Mouse (Mus musculus): ENCODE data around the gene Slfn3.
"Not testable (repeated sequence)": the region's sequence is repeated elsewhere in the genome, so short reads cannot be mapped to it uniquely, and the experiment has no call there.

Slfn3 gene

DNA sequence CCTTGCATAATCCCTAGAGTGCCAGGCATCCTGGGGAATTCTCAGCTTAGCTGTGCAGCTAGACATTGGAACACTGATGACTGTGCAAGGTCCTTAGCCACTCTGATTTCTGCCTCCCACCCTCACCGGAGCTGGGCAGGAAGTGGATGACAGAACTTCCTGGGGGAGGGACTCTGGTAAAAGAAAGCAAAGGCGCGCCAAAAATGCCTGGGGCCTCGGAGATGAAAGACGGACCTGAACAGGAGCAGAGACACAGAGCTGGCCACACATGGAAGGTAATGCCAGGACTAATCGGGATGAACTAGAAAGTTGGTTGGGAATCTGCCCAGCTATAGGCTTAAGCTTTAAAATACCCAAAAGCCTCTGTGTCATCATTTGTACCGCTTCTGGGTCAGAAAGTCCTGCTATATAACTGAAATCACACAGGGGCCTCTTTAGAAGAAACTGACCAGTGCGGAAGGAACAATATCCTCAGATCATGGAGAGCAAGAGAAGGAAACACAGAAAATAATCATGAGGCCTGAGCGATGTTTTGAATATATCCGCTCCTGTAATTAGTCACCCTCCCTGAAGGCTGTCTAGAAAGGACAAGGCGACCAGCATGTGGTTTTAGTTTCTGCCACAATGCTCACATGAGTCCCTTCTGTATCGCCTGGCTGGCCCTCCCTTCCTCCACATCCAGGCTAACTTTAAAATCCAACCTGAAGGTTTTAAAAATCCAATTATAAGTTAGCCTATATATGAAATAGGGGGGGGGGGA is at the start of gene Slfn3:
Gene Slfn3, plus strand, starts transcription at position 197 of the 760 bp plus-strand sequence.
- no peak for DNase-seq

DNA sequence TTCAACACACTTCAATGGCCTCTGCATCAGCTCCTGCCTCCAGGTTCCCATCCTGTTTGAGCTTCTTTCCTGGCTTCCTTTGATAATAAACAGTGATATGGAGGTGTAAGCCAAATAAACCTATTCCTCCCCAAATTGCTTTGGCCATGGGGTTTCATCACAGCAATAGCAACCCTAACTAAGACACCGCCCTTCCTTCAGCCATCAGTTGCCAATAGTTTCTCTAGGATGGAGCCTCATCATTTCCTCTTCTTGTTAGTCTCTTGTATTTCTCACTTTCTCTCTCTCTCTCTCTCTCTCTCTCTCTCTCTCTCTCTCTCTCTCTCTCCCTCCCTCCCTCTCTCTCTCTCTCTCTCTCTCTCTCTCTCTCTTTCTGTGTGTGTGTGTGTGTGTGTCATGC is 42.2 kb upstream of the Slfn3 start:
- DNase-seq: not testable (repeated sequence)

DNA sequence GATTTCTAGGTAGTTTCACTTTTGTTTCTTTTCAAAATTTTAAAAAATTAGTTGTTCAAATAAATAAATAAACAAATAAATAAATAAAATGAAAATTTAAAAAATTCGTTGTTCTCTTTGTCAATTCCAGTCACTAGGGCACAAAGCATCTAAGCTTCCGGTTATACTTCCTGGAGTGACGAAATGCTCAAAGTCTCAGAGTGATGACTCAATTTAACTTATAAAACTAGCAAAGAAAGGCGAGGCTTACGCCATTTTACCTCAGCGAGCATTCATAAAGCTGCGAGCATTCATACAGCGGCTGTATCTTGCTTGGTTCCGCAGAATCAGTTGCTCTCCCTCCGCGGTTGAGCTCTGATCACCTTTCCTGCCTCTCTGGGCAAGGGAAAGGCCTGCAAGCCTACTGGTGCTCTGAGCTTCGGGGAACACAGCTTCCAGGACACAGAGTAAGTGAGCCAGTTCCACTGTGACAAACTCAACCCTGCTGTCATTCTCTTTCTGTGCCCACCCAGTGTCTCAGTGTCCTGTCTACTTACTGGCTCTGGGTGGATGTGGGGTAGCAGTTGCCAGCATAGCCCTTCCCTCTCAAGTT is 16.1 kb upstream of the Slfn3 start, which contains the start of gene Slfn4:
Gene Slfn4, plus strand, starts transcription at position 239 of the 592 bp plus-strand sequence.
- no peak for DNase-seq

DNA sequence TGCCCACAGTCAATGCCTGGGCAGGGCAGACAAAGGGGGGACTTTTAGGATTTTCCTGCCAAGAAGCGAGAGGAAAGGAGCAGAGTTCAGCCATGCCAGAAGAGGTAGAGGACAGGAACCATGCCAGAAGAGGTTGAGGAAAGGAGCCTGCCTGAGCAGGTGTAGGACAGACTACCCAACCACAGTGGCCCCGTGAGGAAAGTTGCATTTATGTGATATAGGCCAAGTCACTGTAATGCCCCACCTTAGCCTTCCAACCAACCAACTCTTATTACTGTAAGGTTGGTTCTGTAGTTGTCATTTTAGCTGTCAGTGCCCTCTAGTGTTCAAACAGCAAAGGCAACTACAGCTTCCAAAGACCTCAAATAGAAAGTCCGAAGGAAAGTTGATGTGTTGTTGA is 871 bp downstream of the Slfn3 start:
- peak; percentile 2 for DNase-seq

DNA sequence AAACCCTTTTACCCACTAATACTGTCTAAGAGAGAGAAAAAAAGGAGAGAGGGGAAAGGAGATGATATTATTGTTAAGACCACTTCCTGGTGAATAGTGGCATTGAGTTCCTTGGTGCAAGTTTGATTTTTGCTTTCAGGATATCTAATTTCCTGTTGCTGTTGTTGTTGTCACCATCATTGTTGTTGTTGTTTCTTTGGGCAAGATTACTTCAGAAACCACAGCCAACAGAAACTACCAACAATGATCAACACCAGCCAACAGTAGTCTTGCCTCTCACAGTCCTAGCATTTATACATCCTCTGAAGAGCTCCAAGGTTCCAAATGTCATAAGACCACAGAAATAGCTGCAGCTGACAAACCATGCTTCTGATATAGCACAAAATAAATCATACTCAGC is 13.9 kb downstream of the Slfn3 start:
- DNase-seq: no peak

DNA sequence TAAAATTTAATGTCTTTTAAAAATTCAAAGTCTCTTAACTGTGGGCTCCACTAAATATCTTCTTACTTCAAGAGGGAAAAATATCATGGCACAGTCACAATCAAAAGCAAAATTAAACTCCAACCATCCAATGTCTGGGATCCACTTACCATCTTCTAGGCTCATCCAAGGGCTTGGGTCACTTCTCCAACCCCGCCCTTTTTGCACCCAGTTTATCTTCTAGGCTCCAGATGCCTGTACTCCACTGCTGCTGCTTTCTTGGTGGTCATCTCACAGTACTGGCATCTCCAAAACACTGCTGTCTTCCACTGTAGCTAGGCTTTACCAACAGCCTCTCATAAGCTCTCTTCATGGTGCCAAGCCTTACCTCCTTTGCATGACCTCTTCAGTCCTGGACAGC is 25.0 kb downstream of the Slfn3 start:
- no peak for DNase-seq

DNA sequence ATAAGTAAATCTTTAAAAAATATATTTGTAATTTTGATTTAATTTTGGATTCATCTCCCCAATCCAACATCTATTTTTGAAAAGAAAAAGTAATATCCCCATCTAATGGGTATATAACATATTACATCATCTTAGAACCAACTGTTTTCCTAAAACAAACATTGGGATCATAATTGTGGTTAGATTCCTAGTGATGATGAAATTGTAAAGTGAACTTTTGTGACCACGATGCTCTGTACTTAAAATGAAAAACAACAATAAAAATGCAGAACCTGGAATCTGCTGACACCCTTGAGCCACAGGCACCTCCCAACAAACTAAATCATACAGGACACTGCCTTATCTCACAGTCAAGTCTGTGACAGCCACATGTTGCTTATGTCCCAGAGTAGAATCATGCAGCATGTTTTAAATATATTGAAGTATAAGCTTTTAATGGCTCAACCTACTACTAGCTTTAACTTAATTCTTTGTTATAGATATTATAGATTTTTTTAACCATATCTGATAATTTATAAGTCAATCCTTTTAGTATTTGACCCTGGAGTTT is 30.3 kb downstream of the Slfn3 start:
- DNase-seq: no peak

DNA sequence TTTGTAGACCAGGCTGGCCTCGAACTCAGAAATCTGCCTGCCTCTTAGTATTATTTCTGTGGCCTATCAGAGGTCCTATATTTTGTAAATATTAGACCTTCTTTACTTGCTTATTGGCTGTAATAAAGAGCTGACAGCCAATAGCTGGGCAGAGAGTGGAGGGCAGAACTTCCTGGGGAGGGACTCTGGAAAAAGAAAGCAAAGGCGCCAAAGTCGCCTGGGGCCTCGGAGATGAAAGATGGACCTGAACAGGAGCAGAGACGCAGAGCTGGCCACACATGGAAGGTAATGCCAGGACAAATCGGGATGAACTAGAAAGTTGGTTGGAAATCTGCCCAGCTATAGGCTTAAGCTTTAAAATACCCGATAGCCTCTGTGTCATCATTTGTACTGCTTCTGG is 32.2 kb downstream of the Slfn3 start:
- no peak for DNase-seq

DNA sequence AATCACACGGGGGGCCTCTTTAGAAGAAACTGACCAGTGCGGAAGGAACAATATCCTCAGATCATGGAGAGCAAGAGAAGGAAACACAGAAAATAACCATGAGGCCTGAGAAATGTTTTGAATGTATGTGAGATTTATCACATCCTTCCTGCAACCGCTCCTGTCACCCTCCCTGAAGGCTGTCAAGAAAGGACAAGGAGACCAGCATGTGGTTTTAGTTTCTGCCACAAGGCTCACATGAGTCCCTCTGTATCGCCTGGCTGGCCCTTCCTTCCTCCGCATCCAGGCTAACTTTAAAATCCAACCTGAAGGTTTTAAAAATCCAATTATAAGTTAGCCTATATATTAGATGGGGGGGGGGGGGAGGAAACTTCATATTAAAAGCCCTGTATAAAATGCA is 32.7 kb downstream of the Slfn3 start:
- DNase-seq: not testable (repeated sequence)

DNA sequence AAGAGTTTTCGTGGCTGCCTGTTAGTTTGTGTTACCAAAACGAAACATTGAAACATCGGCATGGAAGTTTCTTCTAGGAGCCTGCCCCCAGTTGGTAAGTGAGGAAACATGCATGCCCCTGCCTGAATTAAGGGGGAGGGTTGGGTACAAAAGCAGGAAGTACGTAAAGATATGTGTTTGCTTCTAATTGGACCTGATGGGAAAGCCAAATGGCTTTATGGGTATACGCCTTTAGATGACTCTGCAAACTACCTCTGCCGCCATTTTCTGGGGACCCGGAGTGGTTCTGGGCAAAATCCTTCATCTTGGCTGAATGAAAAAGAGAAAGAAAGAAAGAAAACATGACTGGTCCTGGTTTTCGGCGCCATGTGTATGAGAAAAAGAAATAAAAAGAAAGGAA is 33.1 kb downstream of the Slfn3 start:
- no peak for DNase-seq

DNA sequence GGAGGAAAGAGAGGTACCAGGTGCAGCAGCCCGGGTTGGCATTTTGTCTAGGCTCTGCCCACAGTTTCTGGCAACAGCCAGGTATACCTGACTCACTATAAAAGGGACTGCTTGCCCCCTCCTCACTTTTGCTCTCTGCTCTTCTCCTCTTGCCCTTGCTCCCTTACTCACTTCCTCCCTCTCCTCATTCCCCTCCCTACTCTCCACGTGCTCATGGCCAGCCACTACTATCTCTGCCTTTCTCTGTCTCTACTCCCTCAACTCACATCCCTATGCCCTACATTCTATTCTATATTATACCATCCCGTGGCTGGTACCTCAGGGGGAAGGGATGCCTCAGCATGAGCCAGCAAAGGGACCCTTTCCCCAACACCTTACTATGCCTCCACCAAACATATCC is 33.6 kb downstream of the Slfn3 start:
- no peak for DNase-seq

DNA sequence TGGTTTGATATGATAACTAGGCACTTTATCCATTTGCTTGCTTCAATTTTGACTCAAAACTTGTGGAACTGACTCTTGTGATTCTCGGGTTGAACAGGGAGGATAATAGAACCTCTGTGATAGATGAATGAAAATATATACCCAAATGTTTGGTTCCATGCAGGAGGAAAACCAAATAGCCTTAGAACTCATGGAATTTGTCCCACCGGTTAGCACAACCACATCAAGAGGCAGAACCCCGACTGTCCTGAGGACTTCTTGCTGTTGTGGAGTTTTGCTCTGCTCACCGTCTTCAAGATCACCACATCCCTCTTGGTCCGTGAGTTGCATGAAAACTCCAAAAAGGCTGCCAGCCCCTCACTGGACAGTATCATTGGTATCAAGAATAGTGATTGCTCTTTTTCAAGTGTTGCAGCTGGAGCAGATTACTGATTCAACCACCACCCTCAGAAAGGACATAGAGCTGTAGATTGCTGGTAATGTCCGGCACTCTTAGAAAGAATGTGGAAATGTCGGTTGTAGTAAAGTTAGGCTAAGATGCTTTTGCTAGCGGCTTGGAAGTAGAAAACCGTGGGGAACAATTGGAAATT is 34.3 kb downstream of the Slfn3 start:
- DNase-seq: no peak

DNA sequence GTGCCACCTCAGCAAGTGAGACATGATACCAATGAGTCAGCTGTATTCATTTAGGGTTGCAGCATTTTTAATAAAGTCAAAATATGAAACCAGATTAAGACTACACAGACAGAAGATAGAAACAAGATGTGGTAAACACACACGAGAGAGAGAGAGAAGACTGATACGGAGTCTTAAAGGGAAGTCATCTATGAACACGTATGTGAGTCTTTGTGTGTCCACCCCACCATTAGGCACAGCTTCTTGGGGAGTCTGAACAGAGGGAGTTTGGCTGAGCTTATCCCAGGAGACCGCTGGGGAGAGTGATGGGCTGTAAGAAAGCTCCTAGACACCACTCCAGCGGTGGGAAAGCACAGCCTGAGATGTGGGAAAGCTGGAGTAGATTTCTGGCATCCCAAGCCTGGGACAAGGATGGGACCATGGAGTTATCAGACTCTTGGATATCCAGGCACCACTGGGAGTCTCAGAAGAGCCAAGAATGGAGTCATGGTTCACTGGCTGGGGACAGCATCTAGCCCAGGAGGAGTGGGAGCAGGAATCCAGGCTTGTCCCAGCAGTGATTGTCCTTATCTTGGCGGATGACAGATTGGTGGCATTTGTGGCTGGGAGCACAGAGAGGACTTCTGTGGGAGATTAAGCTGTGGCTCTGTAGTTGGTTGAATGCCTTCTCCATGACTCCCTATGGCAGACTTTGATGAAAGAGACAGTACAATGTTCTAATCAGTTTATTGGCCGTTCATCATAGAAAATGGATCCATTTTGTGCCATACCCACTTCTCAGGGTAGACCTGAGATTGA is 37.0 kb downstream of the Slfn3 start:
- DNase-seq: no peak

DNA sequence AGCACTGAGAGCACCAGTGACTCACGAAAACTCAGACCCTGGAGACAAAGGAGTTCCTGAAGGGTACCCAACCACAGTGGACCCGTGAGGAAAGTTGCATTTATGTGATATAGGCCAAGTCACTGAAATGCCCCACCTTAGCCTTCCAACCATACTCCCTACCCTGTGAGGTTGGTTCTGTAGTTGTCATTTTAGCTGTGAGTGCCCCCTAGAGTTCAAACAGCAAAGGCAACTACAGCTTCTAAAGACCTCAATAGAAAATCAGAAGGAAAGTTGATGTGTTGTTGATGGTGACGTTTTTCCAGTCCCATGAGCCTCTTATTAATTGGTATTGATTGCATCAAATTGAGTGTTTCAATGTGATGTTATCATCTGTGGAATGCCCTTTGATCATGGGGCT is 39.8 kb downstream of the Slfn3 start:
- DNase-seq: no peak

DNA sequence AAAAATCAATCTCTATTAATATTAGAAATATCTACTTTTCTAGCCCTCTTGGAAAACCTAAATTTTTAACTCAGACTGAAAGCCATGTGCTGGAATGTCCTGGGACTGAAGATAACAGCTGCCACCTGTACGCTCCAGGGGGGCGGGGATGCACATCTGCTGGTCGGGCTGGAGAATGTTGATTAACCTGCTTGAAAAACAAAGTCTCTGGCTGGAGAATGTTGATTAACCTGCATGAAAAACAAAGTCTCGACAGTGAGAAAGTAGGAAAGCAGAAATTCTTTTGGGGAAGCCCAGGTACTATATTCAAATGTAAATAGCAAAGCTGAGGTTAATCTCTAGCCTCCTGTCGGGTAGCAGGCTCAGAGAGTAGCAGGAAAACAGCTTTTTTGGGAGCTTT is 42.5 kb downstream of the Slfn3 start:
- not testable (repeated sequence) for DNase-seq

DNA sequence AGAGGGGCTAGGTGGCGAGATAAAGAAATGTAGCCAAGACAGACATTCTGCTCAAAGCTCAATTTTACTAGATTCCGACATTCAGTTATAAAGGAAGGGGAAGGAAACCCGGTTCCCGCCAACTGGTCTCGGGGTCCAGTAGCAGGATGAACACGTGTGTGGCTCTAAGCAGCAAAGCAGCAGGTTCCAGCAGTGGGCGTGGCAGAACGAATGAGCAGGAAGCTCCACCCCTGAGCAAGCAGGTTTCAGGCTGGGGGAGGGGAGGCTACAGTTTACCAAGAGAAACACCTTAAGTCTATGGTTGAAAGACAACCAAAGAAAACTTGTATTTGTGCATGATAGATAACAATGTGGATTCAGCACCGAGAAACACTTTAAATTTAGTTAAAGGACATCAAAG is 46.3 kb downstream of the Slfn3 start:
- DNase-seq: not testable (repeated sequence)

DNA sequence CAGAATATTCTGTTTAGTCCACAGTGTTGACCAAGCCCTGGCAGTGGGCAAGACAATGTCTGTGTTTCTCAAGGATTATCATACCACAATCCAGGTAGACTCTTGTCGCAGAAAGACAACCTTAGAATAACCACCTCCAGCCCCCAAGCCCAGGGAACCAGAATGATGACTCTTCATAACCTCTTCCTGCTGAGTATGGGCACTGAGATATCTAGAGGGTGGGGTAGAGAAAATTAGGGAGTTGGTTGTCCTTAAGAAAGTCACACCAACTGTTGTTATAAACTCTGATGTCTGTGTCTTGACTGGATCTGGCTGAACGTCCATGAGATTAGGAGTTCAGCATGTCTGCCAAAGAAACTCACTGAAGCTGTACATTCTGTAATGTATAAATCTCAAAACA is 47.3 kb downstream of the Slfn3 start:
- no peak for DNase-seq

DNA sequence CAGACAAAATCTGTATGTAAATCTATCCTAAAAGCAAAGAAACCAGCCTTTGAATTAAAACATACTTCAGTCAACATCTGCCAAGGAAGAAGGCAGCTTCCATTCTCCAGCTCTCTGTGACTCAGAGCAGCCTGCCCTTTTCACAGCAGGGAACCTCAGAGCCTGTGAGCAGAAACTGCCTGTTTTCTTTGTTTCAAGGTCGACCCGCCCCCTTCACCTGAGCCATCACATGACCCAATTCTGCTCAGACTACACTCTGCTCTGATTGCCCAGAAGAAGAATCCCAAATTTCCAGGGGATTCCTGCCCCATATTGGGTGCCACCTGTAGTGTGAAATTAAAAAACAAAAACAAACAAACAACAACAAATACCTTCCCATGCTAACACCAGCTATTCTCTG is 48.7 kb downstream of the Slfn3 start:
- DNase-seq: no peak

DNA sequence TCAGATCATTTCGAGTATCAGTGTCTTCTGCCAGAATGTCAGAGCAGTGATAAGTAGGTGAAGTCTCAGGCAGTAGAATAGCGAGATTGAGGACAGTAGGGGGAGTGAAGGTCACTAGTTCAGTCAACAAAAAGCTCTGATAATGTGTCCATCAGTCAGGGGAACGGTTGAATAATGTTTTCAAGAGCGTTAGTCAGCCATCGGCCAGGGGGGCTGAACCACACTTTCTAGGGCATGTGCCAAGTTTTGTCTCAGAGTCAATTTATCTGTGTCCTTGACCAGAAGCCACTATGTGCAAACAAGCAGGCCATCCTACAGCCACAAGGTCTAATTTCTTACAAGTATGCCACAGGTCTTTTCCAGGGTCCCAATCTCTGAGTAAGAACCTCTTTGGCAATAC is 66.1 kb downstream of the Slfn3 start:
- not testable (repeated sequence) for DNase-seq

DNA sequence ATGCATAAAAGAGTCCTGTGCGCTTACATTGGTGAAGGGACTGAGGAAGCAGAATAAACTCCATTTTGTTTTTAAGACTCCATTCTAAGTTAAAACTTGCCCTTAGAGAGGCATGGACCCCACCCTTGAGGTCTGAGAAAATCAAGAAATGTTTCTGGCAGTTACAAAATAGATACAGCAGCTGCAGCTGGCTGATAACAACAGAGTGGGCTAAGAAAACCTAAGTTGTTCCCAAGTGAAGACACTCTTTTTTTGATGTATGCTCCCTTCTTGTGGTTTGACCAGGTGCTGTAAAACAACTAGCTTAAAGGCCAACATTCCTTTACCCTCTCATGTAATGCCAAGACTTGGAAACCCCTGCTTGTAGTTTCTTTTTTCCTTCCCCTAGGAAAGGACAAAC is 71.5 kb downstream of the Slfn3 start:
- no peak for DNase-seq

DNA sequence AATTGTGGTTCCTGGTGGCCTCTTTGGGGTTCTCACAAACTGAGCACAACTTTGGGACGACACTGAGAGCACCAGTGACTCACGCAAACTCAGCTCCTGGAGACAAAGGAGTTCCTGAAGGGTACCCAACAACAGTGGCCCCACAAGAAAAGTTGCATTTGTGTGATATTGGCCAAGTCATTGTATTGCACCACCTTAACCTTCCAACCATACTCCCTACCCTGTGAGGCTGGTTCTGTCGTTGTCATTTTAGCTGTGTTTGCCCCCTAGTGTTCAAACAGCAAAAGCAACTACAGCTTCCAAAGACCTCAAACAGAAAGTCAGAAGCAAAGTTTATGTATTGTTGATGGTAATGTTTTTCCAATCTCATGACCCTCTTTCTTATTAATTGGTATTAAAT is 72.0 kb downstream of the Slfn3 start:
- DNase-seq: no peak
